16 mouse cellular contexts compared by ENCODE assay signal in the genomic region with DNA sequence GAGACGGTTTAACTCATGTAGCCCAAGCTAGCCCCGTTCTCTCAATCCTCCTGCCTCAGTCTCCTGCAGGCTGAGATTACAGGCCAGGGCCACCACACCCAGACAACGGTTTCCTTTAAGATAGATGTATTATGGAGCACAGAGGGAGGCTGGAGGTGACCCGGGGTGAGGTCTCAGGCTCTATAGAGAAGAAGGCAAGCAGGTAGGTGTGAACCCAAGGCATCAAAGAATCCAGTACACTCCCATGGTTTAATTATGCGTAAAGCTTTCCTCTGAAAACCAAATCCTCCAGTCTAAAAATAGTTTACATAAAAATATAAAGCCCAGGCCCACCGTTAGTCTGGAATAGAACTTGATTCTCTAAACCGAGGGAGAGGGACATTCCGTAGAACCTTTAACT.
"Had no signal": no experiment of that assay in that cellular context is flagged by ENCODE, and none has a peak within 500 bp of the region (broad histone marks: within the 10 kb centered on the region; RNA-seq: fewer than 3 reads in every experiment).

No protein-coding gene starts in this region.

- DNase-seq: heart, postnatal 10 days; heart, postnatal 14 days; heart, postnatal 36 days; heart, postnatal 4 days; kidney, adult 11 months; kidney, adult 18-20 months; kidney, adult 2 months; kidney, adult 8-10 months; kidney, adult 9 months; kidney, postnatal 10 days; kidney, postnatal 14 days; kidney, postnatal 25 days; kidney, postnatal 36 days; kidney, postnatal 4 days; layer of hippocampus, adult 9-11 months; layer of hippocampus, postnatal 36 days had no signal
